Mouse (Mus musculus) brain, embryonic 18.5 days (tissue): ENCODE data around the gene Lurap1.

Source experiments
- DNase-seq: peaks from one replicate; pipeline ENCODE4 v3.0.0-alpha.2; 2012; ENCODE audit warnings: low read depth, low spot score

The Lurap1 gene

DNA sequence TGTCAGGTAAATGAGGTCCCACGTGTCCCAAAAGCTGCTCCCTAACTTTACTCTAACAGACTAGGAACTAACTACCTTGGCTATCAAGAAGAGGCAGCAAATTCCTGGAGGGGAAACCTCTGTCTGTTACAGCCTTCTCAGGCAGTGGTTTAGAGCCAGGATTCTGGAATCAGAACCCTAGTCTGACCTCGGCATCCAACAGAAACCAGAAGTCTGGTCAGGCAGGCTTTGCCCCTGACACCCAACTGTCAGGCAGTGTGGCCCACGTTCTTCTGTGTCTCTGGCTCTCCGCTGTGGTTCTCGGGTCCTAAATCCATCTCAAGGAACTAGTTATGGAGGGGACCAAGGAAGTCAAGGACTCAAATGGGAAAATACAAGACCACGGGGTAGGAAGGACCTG lies at the start of gene Lurap1:
TSS of gene Lurap1 (minus strand) at position 101 of the 400 bp plus-strand sequence.
- DNase-seq, result no peak

DNA sequence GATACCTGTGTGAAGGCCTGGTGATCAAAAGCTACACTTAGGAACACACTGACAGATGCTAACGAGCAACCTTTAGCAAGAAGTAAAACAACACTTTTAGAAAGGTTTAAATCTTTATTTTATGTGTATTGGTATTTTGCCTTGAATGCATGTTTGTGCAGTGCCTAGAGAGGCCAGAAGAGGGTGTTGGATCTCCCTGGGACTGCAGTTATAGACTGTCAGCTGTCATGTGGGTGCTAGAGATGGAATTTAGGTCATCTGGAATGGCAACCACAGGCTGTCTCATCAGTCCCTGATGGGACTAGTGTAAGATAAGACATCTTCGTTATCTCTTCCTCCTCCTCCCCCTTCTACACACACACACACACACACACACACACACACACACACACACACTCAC lies 47.3 kb upstream of the Lurap1 start:
- no peak for DNase-seq

DNA sequence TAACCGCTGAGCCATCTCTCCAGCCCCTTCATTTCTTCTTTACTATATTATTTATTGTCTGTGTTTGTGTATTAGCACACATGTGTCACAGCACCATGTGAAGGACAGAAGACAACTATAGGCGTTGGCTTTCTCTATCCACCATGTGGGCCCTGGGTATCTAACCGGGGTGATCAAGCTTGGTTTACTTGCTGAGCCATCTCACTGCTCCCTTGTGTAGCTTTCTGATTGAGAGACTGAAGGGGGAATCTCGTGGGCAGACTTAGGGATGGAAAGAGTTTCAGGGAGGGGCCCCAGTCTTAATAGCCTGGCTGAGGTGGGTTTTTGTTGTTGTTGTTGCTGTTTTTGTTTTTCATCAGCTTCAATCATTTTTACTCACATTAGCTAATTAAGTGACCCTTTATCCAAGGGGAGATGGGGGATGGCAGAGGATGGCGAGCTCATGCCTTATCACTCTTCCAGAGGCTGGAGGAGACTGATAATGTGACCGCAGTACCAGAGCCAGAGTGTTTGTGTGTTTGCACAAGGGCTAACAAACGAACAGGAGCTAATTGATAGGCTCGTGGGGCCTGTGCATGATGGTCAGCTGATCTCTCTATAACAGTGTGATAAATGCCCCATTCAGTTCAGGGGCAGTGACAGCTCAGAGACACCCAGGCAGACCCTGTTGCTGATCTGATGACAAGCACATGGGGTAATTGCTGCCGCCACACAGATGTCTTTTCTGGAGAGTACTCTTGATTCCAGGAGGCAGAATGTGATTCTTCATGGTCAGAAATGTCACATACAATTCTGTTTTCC lies 42.6 kb upstream of the Lurap1 start:
- no peak for DNase-seq

DNA sequence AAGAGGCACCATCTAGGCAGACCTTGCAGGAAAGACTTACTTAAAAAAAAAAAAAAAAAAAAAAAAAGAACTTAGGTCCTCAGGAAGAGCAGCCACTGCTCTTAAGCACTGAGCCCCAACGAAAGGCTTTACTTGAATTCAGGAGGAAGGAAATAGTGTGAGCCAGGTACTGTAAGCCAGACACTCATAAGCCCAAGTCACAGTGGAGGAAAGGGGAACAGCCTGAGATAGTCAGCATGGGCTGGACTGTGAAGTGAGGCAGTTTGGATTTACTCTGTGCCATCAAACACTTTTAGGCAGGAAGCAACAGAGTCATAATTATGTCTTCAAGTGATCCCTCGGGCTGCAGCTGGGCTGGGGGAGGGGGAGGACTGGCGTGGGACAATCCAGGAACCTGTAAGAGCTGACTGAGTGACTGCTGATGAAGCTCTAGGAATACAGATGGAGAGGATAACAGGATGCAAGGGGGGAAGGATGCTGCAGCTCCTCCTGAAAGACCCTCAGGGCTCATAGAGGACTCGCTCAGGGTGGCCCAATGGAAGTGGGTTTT lies 41.2 kb upstream of the Lurap1 start:
- DNase-seq, result no peak

DNA sequence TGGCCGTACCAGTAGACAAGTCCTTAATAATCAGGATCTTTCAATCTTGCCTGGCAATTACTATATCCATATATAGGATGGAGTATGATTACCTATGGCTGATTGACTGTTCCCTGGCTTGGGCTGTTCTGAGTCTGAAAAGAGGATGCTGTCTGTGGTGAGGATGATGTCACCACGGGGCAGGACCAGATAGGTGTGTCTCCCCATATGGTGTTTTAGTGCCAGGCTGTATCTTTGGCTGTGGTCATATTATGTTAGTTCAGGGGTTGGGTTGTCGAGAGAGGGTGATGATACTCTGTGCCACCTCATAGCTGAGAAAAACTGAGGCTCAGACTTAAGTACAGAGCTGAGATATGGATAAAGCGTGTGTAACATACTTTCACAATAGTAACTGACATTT lies 33.9 kb upstream of the Lurap1 start:
- DNase-seq, result no peak

DNA sequence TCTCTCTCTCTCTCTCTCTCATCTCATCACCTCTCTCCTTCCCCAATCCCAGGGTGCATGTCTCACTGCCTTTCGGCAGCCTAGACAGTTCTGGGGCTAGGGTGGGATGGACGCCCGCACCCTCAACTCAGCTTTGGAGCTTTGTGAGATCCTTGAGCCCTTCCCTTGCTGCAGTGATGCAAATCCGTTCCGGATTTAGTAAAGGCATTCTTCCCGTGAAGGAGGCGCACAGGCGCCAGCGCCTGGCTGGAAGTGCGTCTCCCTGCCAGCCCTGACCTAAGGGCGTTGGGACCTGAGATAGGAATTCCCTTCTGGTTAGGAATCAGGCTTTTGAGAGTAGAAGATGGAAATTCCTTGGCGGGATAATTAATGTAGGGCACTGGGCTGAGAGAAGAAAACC lies 31.6 kb upstream of the Lurap1 start:
- DNase-seq, result no peak

DNA sequence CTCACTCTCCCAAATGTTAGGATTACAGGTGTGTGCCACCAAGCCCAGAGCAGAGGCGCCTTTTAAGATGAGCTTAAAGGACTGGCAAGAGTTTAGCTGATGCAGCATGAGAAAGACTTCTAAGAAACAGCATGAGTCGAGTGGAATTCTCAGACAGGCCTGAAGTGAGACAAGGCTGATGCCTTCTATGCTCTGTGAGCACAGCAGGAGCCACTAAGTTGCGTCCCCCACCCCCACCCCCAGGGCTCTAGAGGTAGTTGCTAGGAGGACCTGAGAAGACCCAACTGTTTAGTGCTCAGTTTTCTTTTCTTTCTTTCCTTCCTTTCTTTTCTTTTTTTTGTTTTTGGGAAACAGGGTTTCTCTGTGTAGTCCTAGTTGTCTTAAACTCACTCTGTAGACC lies 30.9 kb upstream of the Lurap1 start:
- no peak for DNase-seq

DNA sequence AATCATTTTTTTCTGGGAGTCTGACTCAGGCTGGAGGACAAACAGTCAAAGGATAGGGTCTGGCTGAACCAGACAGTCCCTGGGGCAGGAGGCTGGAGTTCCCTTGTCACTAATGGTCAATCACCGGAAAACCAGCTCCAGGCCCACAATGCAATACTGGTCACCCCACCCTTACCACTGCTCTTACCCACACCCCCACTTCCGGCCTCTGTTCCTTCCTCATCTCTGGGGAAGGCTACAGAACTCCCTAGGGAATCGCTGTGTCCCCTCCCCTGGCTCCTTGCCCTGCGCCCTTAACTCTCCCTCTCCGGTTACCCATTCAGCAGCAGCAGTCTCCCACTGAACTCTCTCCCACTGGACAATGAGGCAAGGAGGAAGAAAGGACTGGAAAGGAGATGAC lies 26.0 kb upstream of the Lurap1 start:
- no peak for DNase-seq

DNA sequence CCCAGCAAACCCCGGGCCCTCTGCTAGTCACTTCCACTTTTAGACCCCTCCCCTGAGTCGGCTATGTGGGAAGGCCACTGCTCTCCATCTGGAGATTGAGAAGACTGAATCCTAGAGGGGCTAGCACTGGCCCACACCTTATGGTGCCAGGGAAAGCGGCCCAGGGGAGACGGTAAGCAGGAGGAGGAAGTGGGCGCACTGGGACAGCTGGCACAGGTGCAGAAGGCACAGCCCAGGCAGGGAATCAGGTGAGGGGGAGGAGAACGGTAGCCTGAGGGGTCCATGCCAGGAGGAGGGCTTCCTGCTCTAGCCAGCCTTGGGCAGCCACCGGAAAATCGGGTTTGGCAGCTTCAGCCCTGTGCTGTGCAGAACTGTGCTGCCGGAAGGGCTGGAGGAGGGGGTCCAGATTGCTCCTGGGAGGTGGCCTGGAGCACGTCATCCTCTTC lies 25.4 kb upstream of the Lurap1 start:
- no peak for DNase-seq

DNA sequence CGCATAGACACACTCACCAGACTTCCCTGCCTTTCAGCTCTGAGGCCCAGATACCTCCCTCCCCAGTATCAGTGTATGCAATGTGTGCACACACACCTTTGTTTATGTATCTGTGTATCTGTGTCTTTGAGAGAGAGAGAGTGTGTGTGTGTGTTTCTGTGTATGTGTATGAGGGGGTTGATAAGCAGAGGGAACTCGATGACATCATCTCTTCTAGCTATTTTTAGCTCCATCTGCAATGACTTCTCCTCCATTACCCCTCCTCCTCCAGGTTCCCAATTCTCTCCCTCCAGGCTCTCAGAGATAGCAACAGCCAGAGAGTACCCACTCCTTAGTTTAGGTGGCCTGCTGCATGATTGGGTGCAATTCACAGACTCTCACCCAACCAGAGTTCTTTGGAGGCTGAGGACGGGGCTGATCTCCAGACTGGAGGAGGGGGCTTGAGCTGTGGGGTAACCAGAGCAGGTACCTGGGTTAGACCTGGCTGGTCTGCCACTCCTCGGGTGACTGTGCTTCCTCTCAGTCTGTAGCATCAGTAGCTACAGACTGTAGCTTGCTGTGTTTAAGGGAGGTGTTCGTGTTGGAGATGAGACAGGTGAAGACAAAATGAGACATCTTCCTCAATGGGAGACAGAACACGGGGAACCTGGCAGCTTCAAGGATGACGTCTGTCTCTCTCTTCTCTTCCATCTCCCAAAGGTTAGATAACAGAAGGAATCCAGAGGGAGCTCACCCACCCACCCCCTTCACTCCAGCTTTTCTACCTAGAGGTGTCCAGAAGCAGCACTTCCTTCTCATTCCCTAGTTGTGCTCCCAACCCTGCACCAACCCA lies 24.8 kb upstream of the Lurap1 start:
- no peak for DNase-seq

DNA sequence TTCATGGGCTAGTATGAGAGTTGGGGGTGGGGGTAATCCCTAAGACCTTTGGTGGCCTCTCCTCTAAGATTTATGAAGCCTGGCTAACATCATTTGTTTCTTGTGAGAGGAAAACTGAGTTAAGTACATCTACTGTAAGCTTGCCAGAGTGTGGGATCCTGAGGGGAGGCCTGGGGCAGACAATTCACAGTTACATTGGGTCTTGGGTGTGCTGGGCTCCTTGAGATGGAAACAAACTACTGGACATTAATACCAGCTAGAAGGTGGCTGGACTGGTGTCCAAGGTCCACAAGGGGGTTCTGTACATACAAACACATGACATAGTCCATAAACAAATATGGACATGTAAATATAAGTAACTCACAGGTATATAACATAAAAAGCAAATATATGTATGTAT lies 24.0 kb upstream of the Lurap1 start:
- DNase-seq, result no peak

DNA sequence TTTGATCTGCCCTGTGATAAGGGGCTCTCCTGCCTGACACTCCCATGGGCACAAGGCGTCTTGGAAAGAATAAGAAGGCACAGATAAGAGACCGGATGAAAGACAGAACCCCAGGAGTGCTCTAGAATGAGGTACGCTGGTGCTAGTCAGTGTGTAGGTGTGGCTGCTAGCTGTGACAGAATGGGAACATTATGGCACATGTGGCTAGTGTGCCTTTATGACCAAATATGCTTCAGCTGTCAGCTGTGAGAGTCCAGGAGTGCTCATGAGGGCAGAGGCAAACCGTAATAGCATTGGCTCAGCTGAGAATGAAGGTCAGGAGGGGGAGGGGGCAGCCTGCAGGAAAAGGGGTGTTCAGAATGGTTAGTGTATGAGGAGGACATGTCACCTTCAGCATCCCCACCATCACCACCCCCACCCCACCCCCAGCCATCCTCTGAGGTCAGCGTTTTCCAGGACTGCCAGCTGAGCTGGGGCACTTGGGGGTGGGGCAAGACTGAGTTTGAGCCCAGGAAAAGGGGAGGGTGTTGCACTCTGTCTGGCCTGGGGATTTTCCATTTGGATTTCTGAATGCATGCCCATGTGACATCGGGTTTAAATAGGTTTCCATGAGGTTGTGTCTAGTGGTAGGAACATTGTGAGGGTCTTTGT lies 23.5 kb upstream of the Lurap1 start:
- no peak for DNase-seq

DNA sequence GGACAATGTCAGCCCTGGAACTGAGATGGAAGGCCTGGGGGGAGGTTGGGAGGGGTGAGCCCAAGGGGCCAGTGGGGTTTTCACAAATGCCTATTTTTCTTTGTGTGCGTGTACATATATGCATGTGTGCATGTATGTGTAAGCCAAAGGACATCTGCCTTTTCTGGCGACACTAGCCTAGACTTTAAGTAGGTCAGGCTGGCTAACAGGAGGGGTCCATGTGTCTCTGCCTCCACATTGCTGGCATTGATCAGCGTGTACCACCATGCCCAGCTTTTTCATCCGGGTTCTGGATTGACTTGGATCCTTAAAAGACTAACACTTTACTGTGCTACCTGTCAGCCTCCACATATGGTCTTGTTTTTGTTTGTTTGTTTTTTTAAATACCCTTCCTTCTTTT lies 22.6 kb upstream of the Lurap1 start:
- DNase-seq, result no peak

DNA sequence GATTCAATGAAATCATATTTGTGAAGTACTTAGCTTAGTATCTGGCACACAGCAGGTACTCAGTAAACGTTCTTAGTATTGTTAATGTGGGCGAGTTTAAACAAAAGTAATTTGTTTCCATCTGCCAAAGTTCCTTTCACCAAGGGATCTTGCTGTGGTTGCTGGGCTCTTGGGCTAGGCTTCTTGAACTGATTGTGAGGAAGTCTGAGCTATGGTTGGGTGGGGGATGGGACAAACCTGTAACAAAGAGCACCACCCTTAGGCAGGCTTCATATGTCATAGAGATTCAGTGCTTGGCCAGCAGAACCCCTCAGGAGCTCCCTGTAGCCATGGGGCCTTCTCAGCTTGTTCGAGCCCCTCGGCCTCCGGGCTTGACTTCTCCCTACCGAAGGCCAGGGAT lies 21.9 kb upstream of the Lurap1 start, which contains the start of the genes 1700042G07Rik and Gm49337:
TSS of gene 1700042G07Rik (plus strand) at position 301 of the 400 bp plus-strand sequence.
TSS of gene Gm49337 (plus strand) at position 313 of the 400 bp plus-strand sequence.
- no peak for DNase-seq

DNA sequence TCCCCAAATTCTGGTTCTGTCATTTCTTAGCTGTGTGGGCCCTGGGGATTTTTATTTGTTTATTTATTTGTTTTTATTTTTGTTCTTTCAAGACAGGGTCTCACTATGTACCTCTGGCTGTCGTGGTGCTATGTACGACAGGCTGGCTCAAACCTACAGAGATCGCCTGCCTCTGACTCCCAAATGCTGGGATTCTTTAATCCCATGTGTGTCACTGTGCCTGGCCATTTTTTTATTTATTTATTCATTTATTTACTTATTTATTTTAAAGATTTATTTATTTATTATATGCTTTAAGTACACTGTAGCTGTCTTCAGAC lies 18.2 kb upstream of the Lurap1 start:
- DNase-seq, result no peak

DNA sequence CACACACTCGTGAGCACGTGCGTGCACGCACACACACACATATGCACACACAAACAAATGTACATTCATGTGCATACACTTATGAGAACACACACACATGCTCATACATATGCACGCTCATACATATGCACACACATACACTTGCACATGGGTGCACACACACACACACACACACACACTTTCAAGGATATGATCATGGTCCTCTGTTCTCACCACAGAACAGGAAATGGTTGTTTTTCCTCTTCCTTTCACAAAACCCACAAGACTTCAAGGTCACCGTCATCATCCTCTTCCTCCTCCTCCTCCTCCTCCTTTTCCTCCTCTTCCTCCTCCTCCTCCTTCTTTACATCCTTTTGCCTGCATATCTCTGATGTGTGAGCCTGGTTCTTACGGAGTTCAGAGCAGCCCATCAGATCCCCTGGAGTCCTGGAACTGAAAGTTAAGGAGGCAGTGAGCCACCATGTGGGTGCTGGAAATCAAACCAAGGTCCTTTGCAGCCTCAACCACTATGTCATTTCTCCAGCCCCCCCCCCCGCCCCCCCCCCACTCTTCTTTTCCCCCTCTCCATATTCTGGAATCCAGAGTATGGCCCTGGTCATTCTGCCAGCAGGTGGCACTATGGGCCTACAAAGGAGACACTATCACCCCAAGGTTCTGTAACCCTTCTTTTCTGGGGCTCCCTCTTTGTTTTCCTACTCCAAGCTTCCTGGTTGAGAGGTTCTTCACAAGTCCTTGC lies 17.6 kb upstream of the Lurap1 start:
- DNase-seq, result no peak

DNA sequence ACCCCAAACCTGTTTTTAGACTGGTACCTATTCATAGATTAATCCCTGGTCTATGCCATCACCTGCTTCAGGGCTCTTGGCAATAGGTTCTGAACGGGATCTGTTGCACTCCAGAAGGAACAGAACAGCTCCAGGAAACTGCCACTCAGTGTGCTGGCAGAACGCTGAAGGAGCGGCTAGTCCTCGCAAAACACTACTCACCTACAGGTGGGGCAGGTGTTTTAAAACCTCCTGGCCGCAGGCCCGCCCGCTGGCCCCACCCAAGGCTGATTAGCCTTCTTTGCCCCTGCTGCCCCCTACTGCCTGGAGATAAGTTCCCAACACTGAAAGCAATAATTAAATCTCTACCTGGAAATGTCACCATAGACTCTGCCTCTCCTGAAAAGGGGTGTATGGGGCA lies 16.3 kb upstream of the Lurap1 start, which contains the start of gene Tspan1:
TSS of gene Tspan1 (minus strand) at position 198 of the 400 bp plus-strand sequence.
- no peak for DNase-seq

DNA sequence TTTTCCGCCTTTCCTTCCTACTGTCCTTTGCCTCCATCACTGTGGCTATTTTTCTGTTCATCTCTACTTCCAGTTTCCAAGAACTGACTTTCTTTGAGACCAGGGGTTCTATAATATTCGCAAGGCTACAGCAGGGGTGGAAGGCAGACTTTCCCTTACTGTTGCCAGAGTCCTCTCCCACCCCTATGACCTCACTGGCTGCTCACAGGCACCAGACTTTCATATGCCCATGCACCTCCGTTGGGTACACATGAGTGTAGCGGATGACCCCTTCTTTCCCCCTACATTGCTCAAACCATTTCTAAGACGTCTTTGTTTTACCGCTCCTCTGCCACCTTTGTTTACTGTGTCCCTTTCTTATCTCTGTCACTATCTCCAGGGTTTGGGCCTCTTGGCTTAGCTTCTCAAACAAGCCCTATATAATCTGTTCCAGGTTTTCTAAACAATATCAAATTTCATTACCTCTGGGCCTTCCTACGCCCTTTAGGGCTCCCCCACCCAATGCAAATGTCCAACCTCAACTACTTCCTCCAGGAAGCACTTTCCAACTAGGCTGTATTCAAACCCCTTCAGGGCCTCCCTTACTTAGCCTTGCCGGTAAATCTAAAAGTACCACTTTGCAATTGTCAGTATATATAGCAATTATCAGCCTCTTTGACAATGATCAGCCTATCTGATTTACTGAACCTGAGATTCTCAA lies 14.7 kb upstream of the Lurap1 start:
- no peak for DNase-seq

DNA sequence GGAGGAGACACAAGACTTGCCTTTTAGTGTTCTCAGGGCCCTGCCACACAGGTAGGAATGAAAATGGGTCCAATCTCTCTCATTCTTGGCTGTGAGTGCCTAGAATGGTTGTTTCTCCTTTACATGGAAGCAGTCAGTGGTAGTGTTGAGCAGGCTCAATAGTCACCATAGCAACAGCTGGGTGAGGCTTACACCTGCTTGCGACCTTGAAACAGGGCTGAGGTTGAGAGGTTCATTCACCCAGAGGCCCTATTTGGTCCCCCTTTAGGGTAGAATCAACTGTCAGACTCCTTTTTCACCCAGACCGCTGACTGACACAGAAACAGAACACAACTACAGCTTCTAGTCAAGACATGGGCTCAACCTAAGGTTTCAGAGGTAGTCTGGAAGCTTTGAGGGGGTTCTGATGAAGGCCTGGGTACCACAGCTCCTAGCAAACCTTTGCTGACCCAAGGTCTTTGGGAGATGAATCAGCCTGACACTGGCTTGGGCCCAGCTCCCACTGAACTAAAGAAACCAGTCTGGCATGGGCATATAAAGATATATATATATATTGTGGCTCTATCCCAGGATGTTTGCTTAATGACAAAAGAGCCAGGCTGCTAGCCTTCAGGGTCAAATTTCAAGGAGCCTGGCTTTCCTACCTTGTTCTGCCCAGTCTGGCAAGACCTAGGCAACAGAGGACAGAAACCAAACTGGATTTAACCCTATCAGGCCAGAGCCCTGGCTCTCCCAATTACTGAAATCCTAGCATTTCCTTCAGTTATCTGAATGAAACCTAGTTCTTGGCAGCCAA lies 13.8 kb upstream of the Lurap1 start:
- DNase-seq, result no peak

DNA sequence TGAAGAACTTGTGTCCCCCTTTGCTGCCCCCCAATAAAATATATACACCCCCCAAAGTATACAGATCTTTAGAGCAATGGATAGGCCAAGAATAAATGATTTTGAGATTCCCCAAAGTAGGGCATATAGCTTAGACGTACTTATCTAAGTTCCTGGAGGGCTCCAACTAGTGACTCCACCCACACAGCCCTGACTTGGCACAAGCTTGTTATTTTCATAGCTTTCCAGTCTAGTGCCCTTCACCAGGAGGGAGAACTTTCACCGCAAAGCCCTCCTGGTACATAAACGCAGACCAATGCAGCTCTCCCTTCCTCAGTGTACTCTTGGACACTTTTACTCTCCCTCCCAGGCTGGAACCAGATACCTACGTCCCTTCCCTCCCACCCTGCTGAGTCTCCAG lies 11.0 kb upstream of the Lurap1 start:
- DNase-seq, result no peak
